Mouse (Mus musculus) G1E (cell line): ENCODE measurements at regions not wholly inside any gene's neighbourhood (a gene's known extent, or its start where the extent isn't known, plus 50 kb on each side); places are given as distances from the start of the nearest gene placed in this dataset.

Source experiments
- CTCF ChIP-seq: IDR thresholded peaks from 2 replicates; pipeline ENCODE4 v1.5.1; 2012; ENCODE audit warnings: low read depth, low read length, inconsistent platforms, mixed read lengths
- GATA1 ChIP-seq: IDR thresholded peaks from 2 replicates; pipeline ENCODE4 v1.6.1; 2012; ENCODE audit warnings: borderline replicate concordance, low read length, inconsistent platforms, mixed read lengths
- GATA2 ChIP-seq: IDR thresholded peaks from 2 replicates; pipeline ENCODE4 v1.6.1; 2012; ENCODE audit warnings: low read depth, low read length, inconsistent platforms, borderline replicate concordance
- POLR2AphosphoS5 ChIP-seq: IDR thresholded peaks from 2 replicates; pipeline ENCODE4 v1.6.1; 2012; ENCODE audit warnings: low read depth, low read length, inconsistent platforms; ENCODE audit not compliant: insufficient replicate concordance
- TAL1 ChIP-seq: conservative IDR thresholded peaks from 2 replicates; pipeline ENCODE4 v1.6.1; 2012; ENCODE audit warnings: low read depth, low read length, inconsistent platforms, mixed read lengths

GRCm38 (mm10) chr7:73595140-73595825 is 53.7 kb upstream of the Chd2 start:
- no peak for TF ChIP-seq GATA1
- TF ChIP-seq CTCF = no peak
- no peak for TF ChIP-seq TAL1
- no peak for TF ChIP-seq POLR2AphosphoS5
- no peak for TF ChIP-seq GATA2
